8 mouse cellular contexts compared by ENCODE assay signal in genomic region chr6:134862671-134863104, GRCm38 (mm10). TPM values are rescaled to one million over a fixed set of nuclear protein-coding genes. Genes with fewer than 3 reads are reported as not detected.
DNase-seq lines count a peak whose midpoint lies in the region; ATAC-seq and TF ChIP-seq lines count a peak whose summit lies in the region.

No protein-coding gene starts in this region.

- H3K4me2 ChIP-seq in hindbrain, embryonic 15.5 days: peak overlapping the region; percentile 58
- H3K4me2 ChIP-seq in midbrain, postnatal 0 days (ENCODE audit: low read depth, low read length, poor library complexity, severe bottlenecking): peak overlapping the region; percentile 55

- H3K36me3 ChIP-seq in forebrain, embryonic 10.5 days (replicated peaks): peaks cover 16% of the 10 kb centered on the region
- peaks cover 16% of the 10 kb centered on the region for H3K36me3 ChIP-seq in hindbrain, embryonic 15.5 days
- H3K36me3 ChIP-seq in midbrain, postnatal 0 days (ENCODE audit: insufficient read depth, low read length): peaks cover 5% of the 10 kb centered on the region

- peak; percentile 73 for ATAC-seq in hindbrain, embryonic 15.5 days (ENCODE audit: low FRiP score, low read depth)
- peak; percentile 81 for ATAC-seq in midbrain, postnatal 0 days (ENCODE audit: low FRiP score)

- TF ChIP-seq CTCF in midbrain, postnatal 0 days (IDR thresholded peaks at IDR 0.05): no peak

- 34% methylated on average over 13 of the region's 13 CpGs for WGBS in forebrain, embryonic 10.5 days
- WGBS in hindbrain, embryonic 15.5 days: 2% methylated on average over 13 of the region's 13 CpGs
- 6% methylated on average over 13 of the region's 13 CpGs for WGBS in midbrain, postnatal 0 days

- H3K9ac ChIP-seq in hindbrain, embryonic 15.5 days: peak overlapping the region; percentile 37
- peak overlapping the region; percentile 46; the same call in 1 of the 2 replicates for H3K9ac ChIP-seq in midbrain, postnatal 0 days (replicated peaks; ENCODE audit: low read length, poor library complexity, severe bottlenecking)

- no peaks in the 10 kb centered on the region for H3K27me3 ChIP-seq in forebrain, embryonic 10.5 days (ENCODE audit: poor library complexity, severe bottlenecking)
- no peaks in the 10 kb centered on the region for H3K27me3 ChIP-seq in hindbrain, embryonic 15.5 days
- no peaks in the 10 kb centered on the region for H3K27me3 ChIP-seq in midbrain, postnatal 0 days (ENCODE audit: insufficient read depth, low read length)

- peak; percentile 49 to 63 for DNase-seq in right cerebral cortex, postnatal 10 days (ENCODE audit: low spot score in 2 of 2)
- no peak for DNase-seq in right cerebral cortex, postnatal 36 days (ENCODE audit: low spot score in 2 of 2)
- peak; percentile 37 for DNase-seq in forebrain, embryonic 10.5 days (ENCODE audit: extremely low spot score, low spot score)
- DNase-seq in left cerebral cortex, adult 8-10 months (ENCODE audit: low spot score in 2 of 2): peak; percentile 32 to 33
- peak; percentile 60 for DNase-seq in midbrain, postnatal 0 days (ENCODE audit: low spot score)
- no peak for DNase-seq in spleen, postnatal 14 days (ENCODE audit: low spot score in 2 of 2)
- DNase-seq in thymus, postnatal 0 days (ENCODE audit: low spot score): no peak

- H3K4me1 ChIP-seq in forebrain, embryonic 10.5 days: peaks cover 20% of the 10 kb centered on the region
- H3K4me1 ChIP-seq in hindbrain, embryonic 15.5 days (replicated peaks): peaks cover 20% of the 10 kb centered on the region
- no peaks in the 10 kb centered on the region; the same call in 1 of the 2 replicates for H3K4me1 ChIP-seq in midbrain, postnatal 0 days (ENCODE audit: insufficient read depth, low read length)

- peak overlapping the region; percentile 39 for H3K4me3 ChIP-seq in forebrain, embryonic 10.5 days
- peak overlapping the region; percentile 35 for H3K4me3 ChIP-seq in hindbrain, embryonic 15.5 days
- peak overlapping the region; percentile 31 for H3K4me3 ChIP-seq in midbrain, postnatal 0 days (ENCODE audit: low read depth, low read length)

- peak overlapping the region; percentile 82 for H3K27ac ChIP-seq in forebrain, embryonic 10.5 days
- H3K27ac ChIP-seq in hindbrain, embryonic 15.5 days (replicated peaks): peak overlapping the region; percentile 79
- H3K27ac ChIP-seq in midbrain, postnatal 0 days (ENCODE audit: low read depth, low read length): peak overlapping the region; percentile 69

- H3K9me3 ChIP-seq in forebrain, embryonic 10.5 days: no peaks in the 10 kb centered on the region
- no peaks in the 10 kb centered on the region for H3K9me3 ChIP-seq in hindbrain, embryonic 15.5 days
- no peaks in the 10 kb centered on the region for H3K9me3 ChIP-seq in midbrain, postnatal 0 days (ENCODE audit: low read length)

RNA-seq across cellular contexts. Expression of gene Crebl2, which starts 32.7 kb away (rescaled TPM):
- 0.86 and 1.1 TPM in 2 replicates for polyA plus RNA-seq in forebrain, embryonic 10.5 days (2016; fragmentation: Nextera tagmentation; extraction: Ambion mirVana)
- 3.4 and 4.2 TPM in 2 replicates for polyA plus RNA-seq in hindbrain, embryonic 15.5 days (2015; fragmentation: Nextera tagmentation; extraction: Ambion mirVana)
- 10 to 100 TPM; 39.0 to 45.3 (median 42.1) TPM for total RNA-seq in left cerebral cortex, adult 8-10 months (2022)
- total RNA-seq in midbrain, postnatal 0 days (2014; rRNA removed): 7.0 and 10.0 TPM in 2 replicates
- 2.6 and 3.5 TPM in 2 replicates for polyA plus RNA-seq in midbrain, postnatal 0 days (2015; fragmentation: Nextera tagmentation; extraction: Ambion mirVana)
- 4.9 and 5.5 TPM in 2 replicates for polyA plus RNA-seq in thymus, postnatal 0 days (2015; fragmentation: Nextera tagmentation; extraction: Ambion mirVana)

RNA-seq across cellular contexts. Expression of gene Gpr19, which starts 35.7 kb away (rescaled TPM):
- 28.7 and 28.8 TPM in 2 replicates for polyA plus RNA-seq in forebrain, embryonic 10.5 days (2016; fragmentation: Nextera tagmentation; extraction: Ambion mirVana)
- polyA plus RNA-seq in hindbrain, embryonic 15.5 days (2015; fragmentation: Nextera tagmentation; extraction: Ambion mirVana): 34.3 and 34.5 TPM in 2 replicates
- total RNA-seq in left cerebral cortex, adult 8-10 months (2022): 10 to 100 TPM; 22.9 to 26.3 (median 24.7) TPM
- total RNA-seq in midbrain, postnatal 0 days (2014; rRNA removed): 32.1 and 34.2 TPM in 2 replicates
- 38.5 and 41.6 TPM in 2 replicates for polyA plus RNA-seq in midbrain, postnatal 0 days (2015; fragmentation: Nextera tagmentation; extraction: Ambion mirVana)
- polyA plus RNA-seq in thymus, postnatal 0 days (2015; fragmentation: Nextera tagmentation; extraction: Ambion mirVana): 11.8 and 11.9 TPM in 2 replicates

RNA-seq across cellular contexts. Expression of gene Cdkn1b, which starts 57.5 kb away (rescaled TPM):
- polyA plus RNA-seq in forebrain, embryonic 10.5 days (2016; fragmentation: Nextera tagmentation; extraction: Ambion mirVana): 17.9 and 19.0 TPM in 2 replicates
- polyA plus RNA-seq in hindbrain, embryonic 15.5 days (2015; fragmentation: Nextera tagmentation; extraction: Ambion mirVana): 17.0 and 21.8 TPM in 2 replicates
- 10 to 100 TPM; 36.6 to 39.0 (median 37.9) TPM for total RNA-seq in left cerebral cortex, adult 8-10 months (2022)
- 48.5 and 58.8 TPM in 2 replicates for total RNA-seq in midbrain, postnatal 0 days (2014; rRNA removed)
- polyA plus RNA-seq in midbrain, postnatal 0 days (2015; fragmentation: Nextera tagmentation; extraction: Ambion mirVana): 23.9 and 25.6 TPM in 2 replicates
- 53.0 and 58.8 TPM in 2 replicates for polyA plus RNA-seq in thymus, postnatal 0 days (2015; fragmentation: Nextera tagmentation; extraction: Ambion mirVana)

Comparison
In these comparisons a context has a peak if more than half of its experiments do, and no peak if none do; other contexts are left out.
1. DNase-seq: peak in right cerebral cortex, postnatal 10 days (2 of 2), forebrain, embryonic 10.5 days (single experiment), left cerebral cortex, adult 8-10 months (2 of 2) and midbrain, postnatal 0 days (single experiment); none in right cerebral cortex, postnatal 36 days (0 of 2), spleen, postnatal 14 days (0 of 2) and thymus, postnatal 0 days (single experiment).
2. Peak in every context shown above with its lines, with median percentiles within 50 percentile points of each other: H3K27ac ChIP-seq and H3K4me3 ChIP-seq.